22 mouse cellular contexts compared by ENCODE assay signal in genomic region chr10:84405135-84405776, GRCm38 (mm10). TPM values are rescaled to one million over a fixed set of nuclear protein-coding genes. Genes with fewer than 3 reads are reported as not detected.
A peak's percentile ranks its signal among the peaks of the same experiment; 100 is the strongest.
DNase-seq lines count a peak whose midpoint lies in the region; ATAC-seq lines count a peak whose summit lies in the region.
"Had no signal": no experiment of that assay in that cellular context is flagged by ENCODE, and none has a peak within 500 bp of the region (broad histone marks: within the 10 kb centered on the region; RNA-seq: fewer than 3 reads in every experiment).

No protein-coding gene starts in this region.

- H3K9me3 ChIP-seq in forebrain, embryonic 15.5 days: no peaks in the 10 kb centered on the region
- H3K9me3 ChIP-seq in forebrain, embryonic 14.5 days (replicated peaks; ENCODE audit: control insufficient read depth, low read length): no peaks in the 10 kb centered on the region
- H3K9me3 ChIP-seq in kidney, embryonic 16.5 days (ENCODE audit: low read length): no peaks in the 10 kb centered on the region
- H3K9me3 ChIP-seq: embryonic facial prominence, embryonic 15.5 days; heart, embryonic 15.5 days; limb, embryonic 12.5 days; liver, embryonic 12.5 days had no signal

- H3K4me2 ChIP-seq in forebrain, embryonic 15.5 days (replicated peaks): no peak overlapping the region
- H3K4me2 ChIP-seq in forebrain, embryonic 14.5 days (ENCODE audit: low read length): no peak overlapping the region
- H3K4me2 ChIP-seq in kidney, embryonic 16.5 days (replicated peaks; ENCODE audit: low read depth, low read length): no peak overlapping the region
- H3K4me2 ChIP-seq: embryonic facial prominence, embryonic 15.5 days; heart, embryonic 15.5 days; limb, embryonic 12.5 days; liver, embryonic 12.5 days had no signal

- H3K4me1 ChIP-seq in forebrain, embryonic 15.5 days: peaks cover 39% of the 10 kb centered on the region
- peaks cover 19% of the 10 kb centered on the region for H3K4me1 ChIP-seq in forebrain, embryonic 14.5 days (ENCODE audit: control insufficient read depth, insufficient read depth, low read length)
- peaks cover 35% of the 10 kb centered on the region for H3K4me1 ChIP-seq in kidney, embryonic 16.5 days (ENCODE audit: insufficient read depth, low read length)

- no peak for DNase-seq in forebrain, embryonic 14.5 days (ENCODE audit: low spot score)
- DNase-seq in kidney, postnatal 4 days: no peak
- peak; percentile 21 for DNase-seq in R1 (ENCODE audit: low read depth, low spot score)
- DNase-seq in embryo, embryonic 10 days (ENCODE audit: low spot score): peak; percentile 45
- no peak for DNase-seq in spleen, postnatal 4 days (ENCODE audit: low spot score in 2 of 2)
- DNase-seq in T-cell, adult 2 months (ENCODE audit: low spot score): no peak
- DNase-seq: adrenal gland, postnatal 36 days; cerebellum, postnatal 36 days; gastrocnemius, postnatal 36 days; heart, postnatal 4 days; kidney, postnatal 25 days; lung, adult 2 months; lung, postnatal 36 days; thymus, adult 18-20 months; thymus, postnatal 4 days had no signal

- ATAC-seq in forebrain, embryonic 15.5 days (replicated peaks): no peak
- ATAC-seq in forebrain, embryonic 14.5 days: no peak
- ATAC-seq in kidney, embryonic 16.5 days (ENCODE audit: low FRiP score, low TSS enrichment): peak; percentile 81
- ATAC-seq: liver, embryonic 12.5 days had no signal

- H3K27ac ChIP-seq in forebrain, embryonic 15.5 days (replicated peaks): peak overlapping the region; percentile 18; the same call in 1 of the 2 replicates
- H3K27ac ChIP-seq in forebrain, embryonic 14.5 days (ENCODE audit: low read depth, low read length): no peak overlapping the region
- peak overlapping the region; percentile 65 for H3K27ac ChIP-seq in kidney, embryonic 16.5 days (ENCODE audit: low read length)
- H3K27ac ChIP-seq: embryonic facial prominence, embryonic 15.5 days; heart, embryonic 15.5 days; limb, embryonic 12.5 days; liver, embryonic 12.5 days had no signal

- H3K36me3 ChIP-seq in forebrain, embryonic 15.5 days: 0 out of 2 replicates have a peak, but pooled peaks cover 2% of the 10 kb centered on the region
- H3K36me3 ChIP-seq in forebrain, embryonic 14.5 days (ENCODE audit: control insufficient read depth, insufficient read depth, low read length): peaks cover 5% of the 10 kb centered on the region; the same call in 1 of the 2 replicates
- H3K36me3 ChIP-seq in kidney, embryonic 16.5 days (ENCODE audit: insufficient read depth, low read length): 0 out of 2 replicates have a peak, but pooled peaks cover 3% of the 10 kb centered on the region
- H3K36me3 ChIP-seq: liver, embryonic 12.5 days had no signal

- no peaks in the 10 kb centered on the region for H3K27me3 ChIP-seq in forebrain, embryonic 15.5 days
- H3K27me3 ChIP-seq in forebrain, embryonic 14.5 days (replicated peaks; ENCODE audit: control insufficient read depth, insufficient read depth, low read length): no peaks in the 10 kb centered on the region
- no peaks in the 10 kb centered on the region for H3K27me3 ChIP-seq in kidney, embryonic 16.5 days (ENCODE audit: insufficient read depth, low read length)
- H3K27me3 ChIP-seq: embryonic facial prominence, embryonic 15.5 days; heart, embryonic 15.5 days; limb, embryonic 12.5 days; liver, embryonic 12.5 days had no signal

- H3K9ac ChIP-seq in forebrain, embryonic 15.5 days (replicated peaks): no peak overlapping the region
- no peak overlapping the region for H3K9ac ChIP-seq in forebrain, embryonic 14.5 days (ENCODE audit: low read length)
- no peak overlapping the region for H3K9ac ChIP-seq in kidney, embryonic 16.5 days (replicated peaks; ENCODE audit: low read length)
- H3K9ac ChIP-seq: embryonic facial prominence, embryonic 15.5 days; heart, embryonic 15.5 days; limb, embryonic 12.5 days; liver, embryonic 12.5 days had no signal

- 60% methylated on average over 8 of the region's 8 CpGs for WGBS in forebrain, embryonic 15.5 days
- 49% methylated on average over 8 of the region's 8 CpGs for WGBS in forebrain, embryonic 14.5 days
- WGBS in kidney, embryonic 16.5 days: 31% methylated on average over 8 of the region's 8 CpGs

- H3K4me3 ChIP-seq in forebrain, embryonic 15.5 days: no peak overlapping the region
- no peak overlapping the region for H3K4me3 ChIP-seq in forebrain, embryonic 14.5 days (ENCODE audit: low read depth, low read length)
- no peak overlapping the region for H3K4me3 ChIP-seq in kidney, embryonic 16.5 days (ENCODE audit: low read length)
- H3K4me3 ChIP-seq: embryonic facial prominence, embryonic 15.5 days; heart, embryonic 15.5 days; limb, embryonic 12.5 days; liver, embryonic 12.5 days; myocyte had no signal

RNA-seq across cellular contexts. Expression of gene Nuak1, which starts 35.1 kb away (rescaled TPM):
- 11.6 and 12.6 TPM in 2 replicates for polyA plus RNA-seq in forebrain, embryonic 15.5 days (2015; fragmentation: Nextera tagmentation; extraction: Ambion mirVana)
- polyA plus RNA-seq in forebrain, embryonic 14.5 days (2014; fragmentation: Nextera tagmentation; extraction: Ambion mirVana): 12.6 and 12.9 TPM in 2 replicates
- polyA plus RNA-seq in kidney, embryonic 16.5 days (2015; fragmentation: Nextera tagmentation; extraction: Ambion mirVana): 3.2 and 3.6 TPM in 2 replicates

Comparison
In these comparisons a context has a peak if more than half of its experiments do, and no peak if none do; other contexts are left out.
1. DNase-seq: peak in R1 (single experiment) and embryo, embryonic 10 days (single experiment); none in forebrain, embryonic 14.5 days (single experiment), kidney, postnatal 4 days (0 of 2), spleen, postnatal 4 days (0 of 2) and T-cell, adult 2 months (single experiment).